Mouse (Mus musculus) CH12.LX (cell line): ENCODE results near the gene Pigr. TPM values are rescaled to one million over a fixed set of nuclear protein-coding genes. Genes with fewer than 3 reads are reported as not detected.

ENCODE experiments used
- DNase-seq: peaks from one replicate; pipeline ENCODE4 v3.0.0-alpha.2; 2013; ENCODE audit errors: extremely low read depth
- H3K27ac ChIP-seq: 2 replicates; pipeline ENCODE4 v1.5.1; 2012; ENCODE audit warnings: low read depth, mild to moderate bottlenecking, control low read depth, moderate library complexity; ENCODE audit not compliant: insufficient read depth
- H3K27me3 ChIP-seq: replicated peaks from 2 replicates; pipeline ENCODE3; 2012; ENCODE audit warnings: inconsistent platforms
- H3K36me3 ChIP-seq, 2 experiments: replicated peaks in 1 of 2; 2 replicates each; pipeline versions ENCODE3 to v1.6.1; 2012; ENCODE audit warnings: inconsistent platforms in 1 of 2, low read length in 1 of 2, mild to moderate bottlenecking in 1 of 2, mixed read lengths in 1 of 2, moderate library complexity in 1 of 2; ENCODE audit not compliant: control insufficient read depth in 1 of 2, insufficient read depth in 1 of 2
- H3K4me1 ChIP-seq, 2 experiments: 2 replicates each; pipeline ENCODE4 v1.6.1; 2012; ENCODE audit warnings: inconsistent platforms in 1 of 2, moderate library complexity in 1 of 2; ENCODE audit not compliant: insufficient read depth in 2 of 2, control insufficient read depth in 1 of 2
- H3K4me2 ChIP-seq: 2 replicates; pipeline ENCODE4 v1.6.1; 2012; ENCODE audit warnings: low read depth, mild to moderate bottlenecking, control low read depth; ENCODE audit not compliant: poor library complexity, insufficient read depth, severe bottlenecking
- H3K4me3 ChIP-seq, 3 experiments: fragments of 150-350 bp in 1 of 3; sonication (generic) in 1 of 3; replicated peaks in 1 of 3; 2 replicates each; pipeline versions ENCODE3 to v1.5.1; 2011 to 2012; ENCODE audit warnings: low read depth in 2 of 3, low read length in 2 of 3, mild to moderate bottlenecking in 2 of 3, moderate library complexity in 2 of 3, control low read depth in 1 of 3, improper control_type of control experiment in 1 of 3, inconsistent platforms in 1 of 3, mixed read lengths in 1 of 3; ENCODE audit not compliant: poor library complexity in 1 of 3
- H3K79me2 ChIP-seq: replicated peaks from 2 replicates; pipeline ENCODE4 v1.6.1; 2012; ENCODE audit warnings: mild to moderate bottlenecking, moderate library complexity; ENCODE audit not compliant: control insufficient read depth, poor library complexity, insufficient read depth, severe bottlenecking; ENCODE audit errors: extremely low read depth
- H3K9ac ChIP-seq: 2 replicates; pipeline ENCODE4 v1.6.1; 2012; ENCODE audit warnings: low read depth, mild to moderate bottlenecking, control low read depth, moderate library complexity; ENCODE audit not compliant: insufficient read depth
- H3K9me3 ChIP-seq: replicated peaks from 2 replicates; pipeline ENCODE3; 2012; ENCODE audit warnings: low read length, inconsistent platforms, mixed read lengths
- E2F4 ChIP-seq: IDR thresholded peaks from 2 replicates; pipeline ENCODE4 v1.6.1; 2011; ENCODE audit warnings: low read depth, low read length, improper control_type of control experiment; ENCODE audit not compliant: insufficient replicate concordance
- ETS1 ChIP-seq: conservative IDR thresholded peaks from 2 replicates; pipeline ENCODE4 v1.6.1; 2012; ENCODE audit warnings: low read depth, mild to moderate bottlenecking, inconsistent platforms, low read length, improper control_type of control experiment, moderate library complexity
- GABPA ChIP-seq: IDR thresholded peaks from 2 replicates; pipeline ENCODE4 v1.6.1; 2012; ENCODE audit warnings: low read depth, low read length, improper control_type of control experiment, inconsistent platforms; ENCODE audit not compliant: insufficient replicate concordance
- HCFC1 ChIP-seq: IDR thresholded peaks from 2 replicates; pipeline ENCODE4 v1.6.1; 2012; ENCODE audit warnings: low read depth, mild to moderate bottlenecking, inconsistent platforms, low read length, improper control_type of control experiment
- MAX ChIP-seq: IDR thresholded peaks from 2 replicates; pipeline ENCODE4 v1.6.1; 2011; ENCODE audit warnings: low read length, improper control_type of control experiment
- MEF2A ChIP-seq: IDR thresholded peaks from 2 replicates; pipeline ENCODE4 v1.6.1; 2014; ENCODE audit warnings: low read depth, mild to moderate bottlenecking, inconsistent platforms, low read length, improper control_type of control experiment, borderline replicate concordance
- NELFE ChIP-seq: IDR thresholded peaks from 2 replicates; pipeline ENCODE4 v1.6.1; 2011; ENCODE audit warnings: low read depth, low read length, improper control_type of control experiment
- PAX5 ChIP-seq: IDR thresholded peaks from 2 replicates; pipeline ENCODE4 v1.6.1; 2012; ENCODE audit warnings: low read length, inconsistent platforms, mixed read lengths
- SMC3 ChIP-seq: IDR thresholded peaks from 2 replicates; pipeline ENCODE4 v1.6.1; 2011; ENCODE audit warnings: low read depth, low read length, improper control_type of control experiment
- TBP ChIP-seq: conservative IDR thresholded peaks from 2 replicates; pipeline ENCODE4 v1.6.1; 2011; ENCODE audit warnings: low read depth, low read length, improper control_type of control experiment
- TCF12 ChIP-seq: IDR thresholded peaks from 2 replicates; pipeline ENCODE4 v1.6.1; 2014; ENCODE audit warnings: low read depth, mild to moderate bottlenecking, inconsistent platforms, low read length, improper control_type of control experiment
- USF2 ChIP-seq: conservative IDR thresholded peaks from 2 replicates; pipeline ENCODE4 v1.6.1; 2011; ENCODE audit warnings: low read depth, low read length, improper control_type of control experiment
- ZKSCAN1 ChIP-seq: IDR thresholded peaks from 2 replicates; pipeline ENCODE4 v1.6.1; 2012; ENCODE audit warnings: low read depth, inconsistent platforms, low read length, improper control_type of control experiment, borderline replicate concordance
- ZMIZ1 ChIP-seq: IDR thresholded peaks from 2 replicates; pipeline ENCODE4 v1.6.1; 2012; ENCODE audit warnings: low read depth, mild to moderate bottlenecking, inconsistent platforms, low read length, improper control_type of control experiment
- dilution Hi-C: fragments of 300-500 bp; cut with MboI; formaldehyde crosslinking; loops from 2 replicates; pipeline ENCODE4 v1.14.3; 2020; ENCODE audit warnings: low sequenced_read_pairs; ENCODE audit not compliant: extremely low pct_unique_long_range_greater_than_20kb, extremely low pct_ligation_motif_present
- in situ Hi-C: fragments of 300-500 bp; cut with MboI; formaldehyde crosslinking; loops from 3 replicates; pipeline ENCODE4 v1.14.3; 2019; ENCODE audit warnings: low sequenced_read_pairs, low pct_ligation_motif_present, low pct_unique_long_range_greater_than_20kb, mixed read lengths
- polyA plus RNA-seq: library from polyadenylated mRNA; unstranded; fragments of >175 nt; gene quantifications from 2 replicates; pipeline ENCODE4 v1.2.1, GENCODE M21; 2012; ENCODE audit warnings: low read depth; ENCODE audit not compliant: insufficient read length
- total RNA-seq, 2 experiments: library from RNA; depleted of rRNA; stranded (reverse); fragments of 300-350 nt in 1 of 2; fragments of >200 nt in 1 of 2; gene quantifications; 2 replicates each; pipeline ENCODE4 v1.2.3; 2012 to 2014

Gene Pigr
- total and polyA plus RNA-seq, 3 experiments: 0.04 to 0.21 TPM; not detected in 1

DNA sequence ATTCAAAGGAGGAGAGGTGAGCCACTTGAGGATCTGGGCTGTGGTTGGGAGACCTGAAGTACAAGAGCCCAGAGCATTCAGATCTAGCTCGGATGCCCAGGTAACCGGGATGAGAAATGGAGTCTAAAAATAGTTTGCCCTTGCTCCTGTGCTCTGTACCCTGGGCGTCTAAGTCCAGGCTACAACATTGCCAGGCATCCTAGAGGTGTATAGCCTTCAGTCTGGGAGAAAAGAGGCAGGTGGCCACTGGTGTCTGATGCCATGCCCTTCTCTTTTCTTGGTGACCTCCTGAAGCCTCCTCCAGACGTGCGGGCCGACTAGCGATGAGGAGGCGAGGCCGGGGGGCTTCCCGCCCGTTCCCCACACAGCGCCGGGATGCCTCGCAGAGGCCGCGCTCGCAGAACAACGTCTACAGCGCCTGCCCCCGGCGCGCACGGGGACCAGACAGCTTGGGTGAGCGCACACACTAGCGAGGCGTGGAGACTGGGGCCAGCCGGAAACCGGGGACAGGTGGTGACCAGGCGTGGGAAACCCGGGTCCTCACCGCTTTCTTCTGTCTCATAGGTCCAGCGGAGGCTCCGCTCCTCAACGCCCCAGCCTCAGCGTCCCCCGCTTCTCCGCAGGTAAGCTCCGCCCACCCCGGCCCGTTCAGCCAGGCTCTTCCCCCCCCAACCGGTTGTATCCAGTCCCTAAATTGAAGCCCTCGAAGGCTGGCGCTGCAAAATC lies 51.6 kb downstream of the Pigr start:
- H3K27me3 ChIP-seq: no peaks in the 10 kb centered on the region
- no peak for TF ChIP-seq ZKSCAN1
- TF ChIP-seq MAX: no peak
- TF ChIP-seq MEF2A: no peak
- in situ Hi-C loops: loop anchor here (5.0 kb wide), 1 partner anchor 174 kb away; no protein-coding TSS in a partner anchor
- H3K27ac ChIP-seq: no peak overlapping the region
- DNase-seq: no peak
- dilution Hi-C loops: no loop called here
- no peak overlapping the region for H3K9ac ChIP-seq
- H3K36me3 ChIP-seq: no peaks in the 10 kb centered on the region
- H3K4me1 ChIP-seq: peaks cover 11 to 46% of the 10 kb centered on the region in 2 experiments
- H3K4me3 ChIP-seq: peak overlapping the region in 1 of 3 experiments; percentile 19
- H3K79me2 ChIP-seq: no peaks in the 10 kb centered on the region
- no peaks in the 10 kb centered on the region for H3K9me3 ChIP-seq
- H3K4me2 ChIP-seq: peak overlapping the region; percentile 69

DNA sequence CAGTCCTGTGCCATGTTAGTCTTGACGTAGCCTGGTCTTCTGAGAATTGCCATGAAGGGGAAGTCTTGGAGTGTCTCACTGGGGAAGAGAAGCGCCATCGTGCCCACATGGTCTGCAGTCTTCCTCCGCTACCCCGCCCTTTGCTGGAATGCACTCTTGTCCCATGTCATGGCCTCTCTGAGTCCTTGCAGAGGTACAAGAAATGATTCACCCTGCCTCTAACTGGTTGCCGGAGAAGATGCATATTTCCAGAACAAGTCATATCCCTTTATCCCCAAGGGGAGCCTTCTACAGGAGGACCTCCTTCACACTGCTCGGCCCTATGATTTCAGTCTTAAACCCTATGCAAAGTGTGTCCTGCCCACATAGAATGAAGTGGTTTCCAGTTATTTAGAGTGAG lies 53.4 kb downstream of the Pigr start:
- Histone ChIP-seq H3K27me3 (peaks cover 3% of the 10 kb centered on the region), H3K36me3 (no peaks in the 10 kb centered on the region), H3K9ac (no peak overlapping the region), H3K4me1 (peaks cover 11 to 40% of the 10 kb centered on the region in 2 experiments), H3K79me2 (no peaks in the 10 kb centered on the region), H3K27ac (no peak overlapping the region), H3K4me2 (no peak overlapping the region), H3K9me3 (no peaks in the 10 kb centered on the region), H3K4me3 (no peak overlapping the region)
- dilution Hi-C loops: no loop called here
- TF ChIP-seq ZMIZ1 (no peak), MAX (no peak)
- peak; percentile 34 for DNase-seq
- in situ Hi-C loops: loop anchor here (5.0 kb wide), 3 partner anchors 43 to 172 kb away; no protein-coding TSS in a partner anchor

- no peaks in the 10 kb centered on the region for H3K9me3 ChIP-seq
- TF ChIP-seq TCF12 (no peak), E2F4 (no peak), TBP (no peak), PAX5 (no peak), USF2 (no peak), GABPA (no peak), ETS1 (no peak), HCFC1 (no peak), SMC3 (no peak), NELFE (no peak)
- TF ChIP-seq, all 38 proteins: peak for 0
- peaks cover 3% of the 10 kb centered on the region for H3K27me3 ChIP-seq
- no peak overlapping the region for H3K4me3 ChIP-seq
- no peak overlapping the region for H3K9ac ChIP-seq
- H3K4me1 ChIP-seq: peaks cover 11% of the 10 kb centered on the region in 2 experiments
- H3K36me3 ChIP-seq: no peaks in the 10 kb centered on the region
- dilution Hi-C loops (no loop called here), in situ Hi-C loops (loop anchor here (5.0 kb wide), 2 partner anchors 46 to 99 kb away; no protein-coding TSS in a partner anchor)
- H3K4me2 ChIP-seq: no peak overlapping the region
- no peak for DNase-seq
- no peaks in the 10 kb centered on the region for H3K79me2 ChIP-seq
- H3K27ac ChIP-seq: no peak overlapping the region
Measured at GRCm38 (mm10) chr1:130883146-130883545, 56.7 kb downstream of the Pigr start.
